Mouse (Mus musculus) heart, embryonic 14.5 days (tissue): Measurements from ENCODE around the gene Acox3. TPM values are rescaled to one million over a fixed set of nuclear protein-coding genes. Genes with fewer than 3 reads are reported as not detected.

Source experiments
- ATAC-seq: fragments of 200-750 bp; cut with Nextera tagmentation; 2 replicates; pipeline ENCODE4 v1.8.0; 2017; ENCODE audit warnings: low read depth, moderate TSS enrichment; ENCODE audit not compliant: insufficient number of reproducible peaks, insufficient read depth, low FRiP score
- H3K27ac ChIP-seq, 2 experiments: fragments of 200-500 bp in 1 of 2; fragments of 300-500 bp in 1 of 2; sonication (generic) in 1 of 2; replicated peaks in 1 of 2; 2 replicates each; pipeline ENCODE4 v1.5.1; 2012 to 2014; ENCODE audit warnings: low read depth in 2 of 2, low read length in 2 of 2, control low read depth in 1 of 2, mild to moderate bottlenecking in 1 of 2, mixed read lengths in 1 of 2; ENCODE audit not compliant: control insufficient read depth in 1 of 2, insufficient read depth in 1 of 2
- H3K27me3 ChIP-seq: fragments of 300-500 bp; sonication (generic); 2 replicates; pipeline ENCODE4 v1.6.1; 2014; ENCODE audit warnings: mild to moderate bottlenecking, low read length, control low read depth; ENCODE audit not compliant: control insufficient read depth, insufficient read depth
- H3K36me3 ChIP-seq: fragments of 300-500 bp; sonication (generic); 2 replicates; pipeline ENCODE4 v1.6.1; 2014; ENCODE audit warnings: mild to moderate bottlenecking, control low read depth, low read length, mixed read lengths; ENCODE audit not compliant: control insufficient read depth, insufficient read depth
- H3K4me1 ChIP-seq, 2 experiments: fragments of 200-500 bp in 1 of 2; fragments of 300-500 bp in 1 of 2; sonication (generic) in 1 of 2; 2 replicates each; pipeline ENCODE4 v1.6.1; 2012 to 2014; ENCODE audit warnings: low read length in 2 of 2, control low read depth in 1 of 2, mixed read lengths in 1 of 2; ENCODE audit not compliant: control insufficient read depth in 2 of 2, insufficient read depth in 2 of 2
- H3K4me2 ChIP-seq: fragments of 300-500 bp; sonication (generic); 2 replicates; pipeline ENCODE4 v1.6.1; 2014; ENCODE audit warnings: mild to moderate bottlenecking, low read length
- H3K4me3 ChIP-seq, 2 experiments: fragments of 200-500 bp in 1 of 2; fragments of 300-500 bp in 1 of 2; sonication (generic) in 1 of 2; 2 replicates each; pipeline ENCODE4 v1.5.1; 2012 to 2014; ENCODE audit warnings: low read length in 2 of 2, mild to moderate bottlenecking in 2 of 2, control low read depth in 1 of 2, low read depth in 1 of 2, moderate library complexity in 1 of 2; ENCODE audit not compliant: control insufficient read depth in 1 of 2, insufficient read depth in 1 of 2
- H3K9ac ChIP-seq: fragments of 300-500 bp; sonication (generic); 2 replicates; pipeline ENCODE4 v1.6.1; 2014; ENCODE audit warnings: mild to moderate bottlenecking, low read length
- H3K9me3 ChIP-seq: fragments of 300-500 bp; sonication (generic); 2 replicates; pipeline ENCODE4 v1.6.1; 2016; ENCODE audit warnings: low read length, control low read depth; ENCODE audit not compliant: control insufficient read depth
- WGBS: fragments of 180-500 bp; shearing (Covaris S2); extraction: QIAGEN DNeasy Blood & Tissue Kit; methylation state at CpG from one replicate; pipeline ENCODE4 v1.1.7; 2014; 5-methylcytosine and 5-hydroxymethylcytosine counted together
- polyA plus RNA-seq: library from polyadenylated mRNA; unstranded; fragments of >200 nt; fragmentation: Nextera tagmentation; extraction: Ambion mirVana; gene quantifications from 2 replicates; pipeline ENCODE4 v1.2.1, GENCODE M21; 2014

The Acox3 gene
- polyA plus RNA-seq, 1 experiment from 2014 or later, result 13.8 TPM

GRCm38 (mm10) chr5:35612722-35613121, 29.9 kb downstream of the Acox3 start:
- 91% methylated on average over 8 of the region's 8 CpGs for WGBS
- Histone ChIP-seq H3K4me1 (peaks cover 25 to 42% of the 10 kb centered on the region in 2 experiments), H3K4me2 (no peak overlapping the region), H3K27ac (no peak overlapping the region), H3K27me3 (0 out of 2 replicates have a peak, but pooled peaks cover 2% of the 10 kb centered on the region), H3K9me3 (no peaks in the 10 kb centered on the region), H3K36me3 (no peaks in the 10 kb centered on the region; the same call in 1 of the 2 replicates), H3K4me3 (no peak overlapping the region), H3K9ac (no peak overlapping the region)
- no peak for ATAC-seq

DNA sequence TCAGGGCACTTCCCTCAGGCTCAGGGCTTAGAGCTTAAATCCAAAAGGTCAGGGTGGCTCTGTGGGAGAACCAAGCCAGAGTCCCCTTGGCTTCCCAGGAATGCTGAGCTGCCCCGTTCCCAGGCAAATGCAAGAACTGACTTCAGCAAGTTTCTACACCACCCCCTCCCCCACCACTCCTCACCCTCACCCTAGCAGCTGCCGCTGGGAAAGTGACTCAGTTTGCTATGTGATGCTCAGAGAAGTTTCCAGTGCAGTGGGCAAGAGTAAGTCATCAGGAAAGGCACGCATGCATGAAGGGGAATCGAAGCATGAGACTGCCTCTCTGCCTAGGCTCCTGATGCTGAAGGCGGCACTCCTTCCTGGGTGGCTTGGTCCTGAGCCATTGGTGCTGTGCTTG, 34.1 kb downstream of the Acox3 start:
- ATAC-seq, result no peak
- 30% methylated on average over 5 of the region's 5 CpGs for WGBS
- Histone ChIP-seq H3K9me3 (no peaks in the 10 kb centered on the region), H3K4me1 (peaks cover 18 to 22% of the 10 kb centered on the region in 2 experiments), H3K9ac (no peak overlapping the region), H3K27ac (no peak overlapping the region), H3K36me3 (no peaks in the 10 kb centered on the region; the same call in 1 of the 2 replicates), H3K4me3 (no peak overlapping the region), H3K27me3 (0 out of 2 replicates have a peak, but pooled peaks cover 2% of the 10 kb centered on the region), H3K4me2 (no peak overlapping the region)

- H3K36me3 ChIP-seq, result no peaks in the 10 kb centered on the region
- peak overlapping the region; percentile 18; the same call in 1 of the 2 replicates for H3K9ac ChIP-seq
- no peak overlapping the region for H3K4me3 ChIP-seq
- H3K4me1 ChIP-seq, result peaks cover 21 to 26% of the 10 kb centered on the region in 2 experiments
- WGBS, result 12% methylated on average over 4 of the region's 4 CpGs
- peak; percentile 60; the same call in 1 of the 2 replicates for ATAC-seq
- H3K9me3 ChIP-seq, result no peaks in the 10 kb centered on the region
- no peak overlapping the region for H3K27ac ChIP-seq
- no peak overlapping the region for H3K4me2 ChIP-seq
- H3K27me3 ChIP-seq, result 0 out of 2 replicates have a peak, but pooled peaks cover 2% of the 10 kb centered on the region
Measured at GRCm38 (mm10) chr5:35621114-35621513, 38.3 kb downstream of the Acox3 start.

DNA sequence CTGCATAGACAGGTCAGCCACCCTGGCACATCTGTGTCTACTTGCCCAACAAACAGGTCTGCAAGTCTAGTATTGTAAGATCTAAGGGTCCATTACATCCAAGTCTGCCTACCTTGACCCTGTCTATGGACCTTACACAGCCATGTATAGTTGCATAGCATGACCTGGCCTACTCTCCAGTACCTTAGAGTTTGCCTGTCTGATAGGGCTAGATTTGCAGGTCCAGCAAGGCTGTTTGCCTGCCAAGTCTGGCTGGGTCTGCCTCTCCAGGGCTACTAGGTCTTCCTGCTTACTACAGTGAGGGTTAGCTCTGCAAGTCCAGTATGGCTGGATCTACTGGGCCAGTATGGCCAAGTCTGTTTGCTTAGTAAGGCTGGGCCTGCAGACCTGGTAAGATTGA, 41.0 kb downstream of the Acox3 start:
- H3K36me3 ChIP-seq, result no peaks in the 10 kb centered on the region
- H3K9me3 ChIP-seq, result no peaks in the 10 kb centered on the region
- H3K4me1 ChIP-seq, result peaks cover 14% of the 10 kb centered on the region in 2 experiments
- no peak overlapping the region for H3K9ac ChIP-seq
- no peak overlapping the region for H3K27ac ChIP-seq
- no peaks in the 10 kb centered on the region for H3K27me3 ChIP-seq
- H3K4me3 ChIP-seq, result no peak overlapping the region
- no peak for ATAC-seq
- no peak overlapping the region for H3K4me2 ChIP-seq

DNA sequence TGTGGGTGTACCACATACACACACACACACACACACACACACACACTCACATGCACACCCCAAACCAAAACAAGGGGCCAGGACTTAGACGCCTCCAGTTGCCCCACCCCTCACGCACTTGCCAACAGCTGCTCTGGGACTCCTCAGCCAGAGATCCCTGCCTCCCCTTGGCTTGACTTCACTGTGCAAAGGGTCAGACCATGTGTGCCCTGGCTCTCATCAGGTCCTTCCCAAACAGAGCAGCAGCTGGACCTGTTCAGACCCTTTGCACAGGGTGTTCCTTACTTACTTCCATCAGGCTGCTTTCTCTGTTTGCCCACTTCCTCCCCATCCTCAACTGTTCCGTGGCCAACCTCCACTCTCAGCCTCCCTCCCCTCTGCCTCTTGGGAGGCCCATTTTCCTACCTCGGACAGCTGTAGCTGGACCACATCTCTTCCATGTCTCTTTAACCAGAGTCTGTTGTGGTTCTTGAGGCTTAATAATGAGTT, 42.0 kb downstream of the Acox3 start:
- H3K27me3 ChIP-seq, result no peaks in the 10 kb centered on the region
- no peaks in the 10 kb centered on the region for H3K9me3 ChIP-seq
- peaks cover 14% of the 10 kb centered on the region in 2 experiments for H3K4me1 ChIP-seq
- no peaks in the 10 kb centered on the region for H3K36me3 ChIP-seq
- no peak overlapping the region for H3K4me3 ChIP-seq
- H3K9ac ChIP-seq, result no peak overlapping the region
- H3K27ac ChIP-seq, result no peak overlapping the region
- 53% methylated on average over 4 of the region's 4 CpGs for WGBS
- no peak for ATAC-seq
- no peak overlapping the region for H3K4me2 ChIP-seq

DNA sequence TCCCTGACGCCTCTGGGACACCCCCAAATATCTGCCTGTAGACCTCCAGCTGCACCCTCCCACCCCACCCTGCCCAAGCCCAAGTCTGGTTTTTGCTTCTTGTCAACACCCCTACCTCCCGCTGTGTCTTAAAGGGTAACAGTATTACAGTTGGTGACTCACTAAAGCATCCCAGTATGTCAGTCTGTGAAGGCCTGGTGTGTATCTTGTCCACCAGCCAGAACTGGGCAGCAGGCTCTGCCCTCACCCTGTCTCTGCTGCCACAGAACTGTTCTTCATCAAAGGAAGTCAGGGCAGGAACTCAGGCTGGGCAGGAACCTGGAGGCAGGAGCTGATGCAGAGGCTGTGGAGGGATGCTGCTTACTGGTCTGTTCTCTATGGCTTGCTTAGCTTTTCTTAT, 43.6 kb downstream of the Acox3 start:
- no peaks in the 10 kb centered on the region for H3K36me3 ChIP-seq
- no peak for ATAC-seq
- H3K27me3 ChIP-seq, result no peaks in the 10 kb centered on the region
- H3K4me3 ChIP-seq, result no peak overlapping the region
- 68% methylated on average over 2 of the region's 2 CpGs for WGBS
- no peak overlapping the region for H3K9ac ChIP-seq
- peaks cover 5 to 7% of the 10 kb centered on the region in 2 experiments for H3K4me1 ChIP-seq
- no peak overlapping the region for H3K27ac ChIP-seq
- no peak overlapping the region for H3K4me2 ChIP-seq
- no peaks in the 10 kb centered on the region for H3K9me3 ChIP-seq

- no peak for ATAC-seq
- Histone ChIP-seq H3K27ac (no peak overlapping the region), H3K4me1 (peaks cover 3% of the 10 kb centered on the region in 2 experiments; a peak in 2 of 4 replicates), H3K36me3 (no peaks in the 10 kb centered on the region), H3K9ac (no peak overlapping the region), H3K4me2 (no peak overlapping the region), H3K9me3 (no peaks in the 10 kb centered on the region), H3K4me3 (no peak overlapping the region), H3K27me3 (no peaks in the 10 kb centered on the region)
- 38% methylated on average over 7 of the region's 7 CpGs for WGBS
Measured at GRCm38 (mm10) chr5:35627307-35627840, 44.5 kb downstream of the Acox3 start.

DNA sequence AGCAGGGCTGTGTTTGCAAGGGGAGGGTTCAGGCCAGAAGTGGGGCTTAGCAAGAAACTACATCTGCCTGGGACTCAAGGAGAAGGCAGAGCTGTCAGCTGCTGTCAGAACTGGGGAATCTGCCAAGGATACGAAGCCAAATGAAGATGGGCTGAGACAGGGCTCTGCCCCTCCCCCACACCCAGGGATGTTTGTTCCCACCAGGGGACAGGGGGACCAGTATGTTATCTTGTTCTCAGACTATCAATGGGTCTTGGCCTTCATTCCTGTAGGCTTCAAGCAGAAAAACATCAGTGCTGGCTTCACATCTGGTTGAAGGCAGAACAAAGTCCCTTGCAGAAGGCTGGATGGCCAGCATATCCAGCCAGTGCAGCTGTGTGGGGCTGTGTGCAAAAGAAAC, 45.8 kb downstream of the Acox3 start:
- H3K4me2 ChIP-seq, result no peak overlapping the region
- WGBS, result 58% methylated on average over 1 of the region's 1 CpGs
- no peak overlapping the region for H3K4me3 ChIP-seq
- no peaks in the 10 kb centered on the region for H3K36me3 ChIP-seq
- H3K27me3 ChIP-seq, result no peaks in the 10 kb centered on the region
- peaks cover 3% of the 10 kb centered on the region in 2 experiments; a peak in 2 of 4 replicates for H3K4me1 ChIP-seq
- H3K27ac ChIP-seq, result no peak overlapping the region
- no peak overlapping the region for H3K9ac ChIP-seq
- no peaks in the 10 kb centered on the region for H3K9me3 ChIP-seq
- no peak for ATAC-seq
